Mouse (Mus musculus) neural tube, embryonic 11.5 days (tissue): ENCODE results near the gene Lpar1. TPM values are rescaled to one million over a fixed set of nuclear protein-coding genes. Genes with fewer than 3 reads are reported as not detected.

Experiments
- ATAC-seq: fragments of 200-750 bp; cut with Nextera tagmentation; 2 replicates; pipeline ENCODE4 v1.8.0; 2017; ENCODE audit warnings: moderate number of reproducible peaks, mild to moderate bottlenecking, moderate TSS enrichment, moderate library complexity; ENCODE audit not compliant: insufficient read depth, low FRiP score, low TSS enrichment
- DNase-seq: peaks from one replicate; pipeline ENCODE4 v3.0.0-alpha.2; 2015; ENCODE audit warnings: low spot score
- H3K27ac ChIP-seq: fragments of 300-500 bp; sonication (generic); 2 replicates; pipeline ENCODE4 v1.5.1; 2014; ENCODE audit warnings: low read depth, mild to moderate bottlenecking, low read length
- H3K27me3 ChIP-seq: fragments of 300-500 bp; sonication (generic); 2 replicates; pipeline ENCODE4 v1.6.1; 2014; ENCODE audit warnings: mild to moderate bottlenecking, low read length, mixed read lengths; ENCODE audit not compliant: control insufficient read depth, insufficient read depth
- H3K36me3 ChIP-seq: fragments of 300-500 bp; sonication (generic); 2 replicates; pipeline ENCODE4 v1.6.1; 2014; ENCODE audit warnings: mild to moderate bottlenecking, low read length, moderate library complexity, mixed read lengths; ENCODE audit not compliant: control insufficient read depth, insufficient read depth
- H3K4me1 ChIP-seq: fragments of 300-500 bp; sonication (generic); 2 replicates; pipeline ENCODE4 v1.6.1; 2014; ENCODE audit warnings: low read length, mixed read lengths; ENCODE audit not compliant: control insufficient read depth, insufficient read depth
- H3K4me2 ChIP-seq: fragments of 300-500 bp; sonication (generic); 2 replicates; pipeline ENCODE4 v1.6.1; 2014; ENCODE audit warnings: low read depth, mild to moderate bottlenecking, moderate library complexity
- H3K4me3 ChIP-seq: fragments of 300-500 bp; sonication (generic); 2 replicates; pipeline ENCODE4 v1.5.1; 2014; ENCODE audit warnings: low read depth, low read length
- H3K9ac ChIP-seq: fragments of 300-500 bp; sonication (generic); 2 replicates; pipeline ENCODE4 v1.6.1; 2014; ENCODE audit warnings: mild to moderate bottlenecking, low read length
- H3K9me3 ChIP-seq: fragments of 300-500 bp; sonication (generic); 2 replicates; pipeline ENCODE4 v1.6.1; 2016; ENCODE audit warnings: low read length; ENCODE audit not compliant: control insufficient read depth
- WGBS: fragments of 180-500 bp; shearing (Covaris S2); extraction: QIAGEN DNeasy Blood & Tissue Kit; methylation state at CpG from one replicate; pipeline ENCODE4 v1.1.7; 2014; 5-methylcytosine and 5-hydroxymethylcytosine counted together
- polyA plus RNA-seq: library from polyadenylated mRNA; unstranded; fragments of >200 nt; fragmentation: Nextera tagmentation; extraction: Ambion mirVana; gene quantifications from 2 replicates; pipeline ENCODE4 v1.2.1, GENCODE M21; 2014

Lpar1 gene
- polyA plus RNA-seq, 1 experiment from 2014 or later: 60.3 TPM

GRCm38 (mm10) chr4:58491742-58492141 lies 62.0 kb downstream of the Lpar1 start:
- no peaks in the 10 kb centered on the region for H3K9me3 ChIP-seq
- H3K4me3 ChIP-seq: no peak overlapping the region
- WGBS: 80% methylated on average over 3 of the region's 3 CpGs
- H3K27ac ChIP-seq: no peak overlapping the region
- no peaks in the 10 kb centered on the region for H3K27me3 ChIP-seq
- 0 out of 2 replicates have a peak, but pooled peaks cover under 1% of the 10 kb centered on the region for H3K36me3 ChIP-seq
- no peaks in the 10 kb centered on the region for H3K4me1 ChIP-seq
- H3K9ac ChIP-seq: no peak overlapping the region
- ATAC-seq (no peak), DNase-seq (no peak)
- no peak overlapping the region for H3K4me2 ChIP-seq

GRCm38 (mm10) chr4:58490374-58490773 lies 63.3 kb downstream of the Lpar1 start:
- 85% methylated on average over 4 of the region's 4 CpGs for WGBS
- ATAC-seq: no peak
- Histone ChIP-seq H3K4me3 (no peak overlapping the region), H3K36me3 (0 out of 2 replicates have a peak, but pooled peaks cover 2% of the 10 kb centered on the region), H3K27me3 (no peaks in the 10 kb centered on the region), H3K27ac (no peak overlapping the region), H3K4me1 (no peaks in the 10 kb centered on the region), H3K9ac (no peak overlapping the region), H3K4me2 (no peak overlapping the region), H3K9me3 (no peaks in the 10 kb centered on the region)
- no peak for DNase-seq

- H3K4me1 ChIP-seq: no peaks in the 10 kb centered on the region
- ATAC-seq (no peak), DNase-seq (no peak)
- H3K9ac ChIP-seq: no peak overlapping the region
- H3K4me3 ChIP-seq: no peak overlapping the region
- H3K27me3 ChIP-seq: no peaks in the 10 kb centered on the region
- H3K9me3 ChIP-seq: no peaks in the 10 kb centered on the region
- H3K27ac ChIP-seq: no peak overlapping the region
- 86% methylated on average over 1 of the region's 1 CpGs for WGBS
- H3K36me3 ChIP-seq: 0 out of 2 replicates have a peak, but pooled peaks cover 2% of the 10 kb centered on the region
- no peak overlapping the region for H3K4me2 ChIP-seq
Observed at GRCm38 (mm10) chr4:58478564-58478963, 75.1 kb downstream of the Lpar1 start.

GRCm38 (mm10) chr4:58477691-58478090 lies 76.0 kb downstream of the Lpar1 start:
- no peak overlapping the region for H3K4me2 ChIP-seq
- H3K9me3 ChIP-seq: no peaks in the 10 kb centered on the region
- H3K36me3 ChIP-seq: no peaks in the 10 kb centered on the region
- no peak for ATAC-seq
- H3K4me3 ChIP-seq: no peak overlapping the region
- 95% methylated on average over 8 of the region's 8 CpGs for WGBS
- H3K27me3 ChIP-seq: no peaks in the 10 kb centered on the region
- no peak for DNase-seq
- no peaks in the 10 kb centered on the region for H3K4me1 ChIP-seq
- H3K9ac ChIP-seq: no peak overlapping the region
- H3K27ac ChIP-seq: no peak overlapping the region

- Histone ChIP-seq H3K27ac (no peak overlapping the region), H3K4me1 (no peaks in the 10 kb centered on the region), H3K36me3 (no peaks in the 10 kb centered on the region), H3K27me3 (no peaks in the 10 kb centered on the region), H3K4me2 (no peak overlapping the region), H3K4me3 (no peak overlapping the region), H3K9ac (no peak overlapping the region), H3K9me3 (no peaks in the 10 kb centered on the region)
- 81% methylated on average over 4 of the region's 4 CpGs for WGBS
- DNase-seq: no peak
- no peak for ATAC-seq
Observed at GRCm38 (mm10) chr4:58471203-58471910, 82.3 kb downstream of the Lpar1 start.

- H3K4me1 ChIP-seq: no peaks in the 10 kb centered on the region
- no peak overlapping the region for H3K4me3 ChIP-seq
- H3K9ac ChIP-seq: no peak overlapping the region
- ATAC-seq (no peak), DNase-seq (no peak)
- WGBS: 94% methylated on average over 5 of the region's 5 CpGs
- no peak overlapping the region for H3K27ac ChIP-seq
- no peaks in the 10 kb centered on the region for H3K27me3 ChIP-seq
- H3K9me3 ChIP-seq: no peaks in the 10 kb centered on the region
- no peaks in the 10 kb centered on the region for H3K36me3 ChIP-seq
- H3K4me2 ChIP-seq: no peak overlapping the region
Observed at GRCm38 (mm10) chr4:58469651-58470592, 83.8 kb downstream of the Lpar1 start.

GRCm38 (mm10) chr4:58469035-58469434 lies 84.7 kb downstream of the Lpar1 start:
- DNase-seq (no peak), ATAC-seq (no peak)
- no peaks in the 10 kb centered on the region for H3K36me3 ChIP-seq
- H3K4me2 ChIP-seq: no peak overlapping the region
- no peak overlapping the region for H3K4me3 ChIP-seq
- H3K9me3 ChIP-seq: no peaks in the 10 kb centered on the region
- H3K27me3 ChIP-seq: no peaks in the 10 kb centered on the region
- H3K27ac ChIP-seq: no peak overlapping the region
- WGBS: 91% methylated on average over 7 of the region's 7 CpGs
- no peaks in the 10 kb centered on the region for H3K4me1 ChIP-seq
- no peak overlapping the region for H3K9ac ChIP-seq

- Histone ChIP-seq H3K9me3 (no peaks in the 10 kb centered on the region), H3K4me2 (no peak overlapping the region), H3K27ac (no peak overlapping the region), H3K36me3 (no peaks in the 10 kb centered on the region), H3K9ac (no peak overlapping the region), H3K4me3 (no peak overlapping the region), H3K27me3 (no peaks in the 10 kb centered on the region), H3K4me1 (no peaks in the 10 kb centered on the region)
- no peak for DNase-seq
- 93% methylated on average over 5 of the region's 5 CpGs for WGBS
- ATAC-seq: no peak
Observed at GRCm38 (mm10) chr4:58465586-58465985, 88.1 kb downstream of the Lpar1 start.
